Mouse (Mus musculus) hematopoietic stem cell, adult 5-6 weeks (primary cell): ENCODE results near the gene Gm3739. TPM values are rescaled to one million over a fixed set of nuclear protein-coding genes. Genes with fewer than 3 reads are reported as not detected.
"Not testable (repeated sequence)": the region's sequence is repeated elsewhere in the genome, so short reads cannot be mapped to it uniquely, and the experiment has no call there.

Experiments
- ATAC-seq, 2 experiments: fragments of 125-278 bp in 1 of 2; replicated peaks in 1 of 2; 2 replicates each; pipeline ENCODE4 v1.8.0; 2016 to 2017; ENCODE audit warnings: inconsistent platforms in 2 of 2, mild to moderate bottlenecking in 2 of 2, moderate number of reproducible peaks in 2 of 2, low read depth in 1 of 2, moderate TSS enrichment in 1 of 2; ENCODE audit not compliant: low FRiP score in 2 of 2, poor library complexity in 2 of 2, severe bottlenecking in 2 of 2, insufficient read depth in 1 of 2, low TSS enrichment in 1 of 2
- total RNA-seq: library from RNA; stranded (forward); fragments of 172-1452, 232-1000 nt; gene quantifications from 2 replicates; pipeline ENCODE4 v1.2.3, GENCODE M21; 2017

Gene Gm3739
- total RNA-seq: 1.7 and 5.3 TPM in 2 replicates

GRCm38 (mm10) chr14:7314661-7315060 lies at the start of gene Gm3739:
Gene Gm3739 (minus strand): TSS chr14:7315049.
- ATAC-seq: not testable (repeated sequence)

GRCm38 (mm10) chr14:7332295-7332694 lies 17.4 kb upstream of the Gm3739 start, which contains the start of gene Gm5797:
Gene Gm5797 (minus strand): TSS chr14:7332395.
- ATAC-seq: not testable (repeated sequence)

GRCm38 (mm10) chr14:7315093-7315492 lies 244 bp upstream of the Gm3739 start:
- peak in 1 of 2 experiments; percentile 46; a peak in 2 of 4 replicates for ATAC-seq

- not testable (repeated sequence) for ATAC-seq
Measured at GRCm38 (mm10) chr14:7264614-7265013, 50.2 kb downstream of the Gm3739 start, which contains the start of gene Gm3727. Gene Gm3727 (minus strand): TSS chr14:7264714.

Other genes with a start within 250 kb of the Gm3739 start
- 2.3 TPM in 1 of 2 replicates, not detected in the other for gene Gm3696, start 214.4 kb downstream of the Gm3739 start, total RNA-seq
- gene Gm6676, start 189.6 kb downstream of the Gm3739 start, total RNA-seq: not detected in 2 replicates
- 3.8 and 8.6 TPM in 2 replicates for gene Gm3512, start 140.5 kb downstream of the Gm3739 start, total RNA-seq
- gene Gm16434, start 120.5 kb downstream of the Gm3739 start, total RNA-seq: not detected in 2 replicates
- not detected in 2 replicates for gene Gm3727, start 50.3 kb downstream of the Gm3739 start, total RNA-seq
- not detected in 2 replicates for gene Gm5797, start 17.3 kb upstream of the Gm3739 start, total RNA-seq
- gene Gm8374, start 50.1 kb upstream of the Gm3739 start, total RNA-seq: not detected in 2 replicates
- not detected in 2 replicates for gene Gm3755, start 135.9 kb upstream of the Gm3739 start, total RNA-seq
- 0.99 TPM in 1 of 2 replicates, not detected in the other for gene Gm3752, start 168.7 kb upstream of the Gm3739 start, total RNA-seq